Mouse (Mus musculus) 3T3-L1 (cell line): ENCODE results near the gene Exoc7.
"Not testable (repeated sequence)": the region's sequence is repeated elsewhere in the genome, so short reads cannot be mapped to it uniquely, and the experiment has no call there.

Source experiments
- DNase-seq: peaks from one replicate; pipeline ENCODE4 v3.0.0-alpha.2; 2015; ENCODE audit warnings: low read depth, low spot score

The Exoc7 gene

DNA sequence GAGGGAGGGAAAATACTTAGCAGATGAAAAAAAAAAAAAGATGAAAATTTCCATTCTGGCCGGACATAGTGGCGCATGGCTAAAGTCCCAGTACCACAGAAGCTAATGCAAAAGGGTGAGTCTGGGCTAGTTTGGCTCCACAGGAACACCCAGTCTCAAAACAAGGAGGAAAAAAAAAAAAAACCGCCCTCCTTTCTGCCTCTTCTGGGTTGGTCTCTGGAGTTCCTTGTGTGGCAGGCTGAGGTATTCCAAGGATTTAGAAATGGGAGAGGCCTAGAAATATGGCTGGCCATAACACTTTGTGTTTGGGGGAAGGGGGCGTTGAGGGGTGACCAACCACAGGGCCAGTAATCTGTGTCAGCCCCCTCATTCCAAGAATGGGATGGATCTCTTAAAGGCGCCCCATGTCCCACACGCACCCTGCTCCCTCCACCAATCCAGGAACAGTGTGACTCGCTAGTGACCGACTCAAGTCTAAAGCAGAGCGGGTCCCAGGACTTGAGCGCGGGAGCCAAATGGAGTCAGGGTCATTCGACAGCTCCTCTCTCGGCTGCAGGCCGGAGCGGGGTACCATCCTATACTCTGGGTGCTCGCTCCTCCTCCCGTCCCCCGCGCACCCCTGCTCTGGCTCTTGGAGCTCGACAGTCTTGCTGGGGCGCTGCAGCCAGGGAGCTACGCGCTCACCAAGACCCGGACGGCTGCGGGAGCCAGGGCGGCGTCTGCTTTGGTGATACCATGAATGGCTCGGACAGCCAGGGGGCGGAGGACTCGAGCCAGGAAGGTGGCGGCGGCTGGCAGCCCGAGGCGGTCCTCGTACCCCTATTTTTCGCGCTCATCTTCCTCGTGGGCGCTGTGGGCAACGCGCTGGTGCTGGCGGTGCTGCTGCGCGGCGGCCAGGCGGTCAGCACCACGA lies 26.0 kb downstream of the Exoc7 start, which contains the start of gene Galr2:
TSS of gene Galr2 (plus strand) at position 189 of the 913 bp plus-strand sequence.
- DNase-seq: no peak

DNA sequence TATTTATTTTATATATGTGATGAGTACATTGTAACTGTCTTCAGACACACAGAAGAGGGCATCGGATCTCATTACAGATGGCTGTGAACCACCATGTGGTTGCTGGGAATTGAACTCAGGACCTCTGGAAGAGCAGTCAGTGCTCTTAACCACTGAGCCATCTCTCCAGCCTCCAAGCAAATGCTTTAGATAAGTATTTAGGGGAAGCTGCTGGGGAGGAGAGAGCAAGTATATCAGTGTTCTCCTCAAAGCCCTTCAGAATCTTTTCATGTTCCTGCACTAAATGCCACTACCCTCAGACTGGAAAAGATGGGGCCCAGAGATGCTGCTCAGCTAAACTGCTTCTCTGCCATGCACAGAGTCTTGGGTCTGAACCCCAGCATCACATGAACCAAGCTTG lies 29.8 kb downstream of the Exoc7 start:
- not testable (repeated sequence) for DNase-seq

DNA sequence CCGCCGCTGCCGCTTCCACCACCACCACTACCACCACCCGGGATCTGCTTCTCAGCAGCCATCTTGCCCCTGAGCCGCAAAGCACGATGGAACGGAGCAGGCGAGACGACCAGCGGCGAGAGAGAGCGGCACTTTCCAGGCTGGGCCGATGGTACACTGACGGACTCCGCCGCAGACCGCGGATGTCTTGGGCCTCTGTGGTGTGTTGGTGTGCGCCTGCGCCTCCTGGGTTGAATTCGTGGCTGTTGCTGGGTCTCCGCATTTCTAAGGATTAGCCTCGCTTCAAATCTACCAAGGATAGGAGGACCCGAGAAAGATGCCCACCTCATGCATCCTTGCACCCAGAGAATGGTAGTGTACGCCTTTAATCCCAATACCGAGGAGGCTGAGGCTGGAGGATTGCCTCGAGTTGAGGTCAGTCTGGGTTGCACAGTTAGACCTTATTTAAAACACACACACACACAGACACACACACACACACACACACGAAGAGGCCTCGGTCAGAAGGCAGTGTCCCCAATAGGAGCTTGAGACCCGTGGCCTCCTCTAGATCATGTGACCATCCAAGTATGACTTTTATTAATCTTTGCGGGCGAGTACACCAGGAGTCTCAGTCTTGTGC lies 32.9 kb downstream of the Exoc7 start, which contains the start of gene Srp68:
TSS of gene Srp68 (minus strand) at position 173 of the 622 bp plus-strand sequence.
- DNase-seq: peak; percentile 93

DNA sequence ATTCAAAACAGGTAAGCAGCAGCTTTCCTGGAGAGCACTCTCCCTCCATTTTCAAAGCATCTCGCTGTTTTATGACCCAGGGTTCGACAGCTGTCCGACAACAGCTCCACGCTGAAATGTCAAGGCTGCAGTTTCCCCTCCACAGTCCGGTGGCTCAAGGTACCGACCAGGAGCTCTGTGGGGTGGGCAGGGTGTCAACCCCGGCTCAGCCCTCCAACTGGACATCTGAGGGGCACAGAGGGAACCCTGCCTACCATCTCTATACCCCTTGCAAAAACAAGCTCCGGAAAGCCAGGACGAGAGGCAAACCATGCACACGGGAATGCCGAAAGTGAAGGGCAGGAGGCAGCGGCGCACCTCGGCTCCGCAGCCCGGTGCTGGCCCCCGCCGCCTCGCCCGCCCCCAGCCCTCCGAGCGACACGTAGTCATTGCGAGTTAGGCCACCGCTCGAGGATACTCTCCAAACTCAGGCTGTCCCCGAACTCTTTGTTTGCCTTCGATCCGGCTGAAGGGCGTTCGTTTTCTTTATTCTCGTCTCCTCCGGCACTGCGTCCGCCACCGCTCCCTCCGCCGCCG lies 33.5 kb downstream of the Exoc7 start:
- peak; percentile 18 for DNase-seq

GRCm38 (mm10) chr11:116272589-116273468 lies 34.2 kb downstream of the Exoc7 start:
- DNase-seq: peak; percentile 48

- DNase-seq: no peak
Measured at GRCm38 (mm10) chr11:116269560-116269959, 37.5 kb downstream of the Exoc7 start.

DNA sequence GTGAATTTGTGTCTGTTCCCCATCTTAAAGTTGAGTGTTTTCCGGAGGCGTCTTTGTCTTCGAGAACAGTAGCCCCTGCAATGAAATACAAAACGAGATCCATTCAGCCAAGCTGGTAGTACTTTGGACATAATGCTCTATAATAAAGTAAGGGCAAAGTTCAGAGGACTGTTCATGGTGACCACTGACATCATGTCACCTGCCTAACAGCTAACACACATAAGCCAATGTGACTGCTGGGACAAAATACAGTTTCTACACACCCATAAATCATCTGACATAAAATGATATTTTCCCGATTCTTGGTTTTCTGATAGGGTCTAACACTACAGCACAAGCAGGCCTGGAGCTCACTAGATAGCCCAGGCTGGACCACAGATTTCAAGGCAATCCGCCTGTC lies 38.7 kb downstream of the Exoc7 start:
- DNase-seq: no peak

- peak; percentile 40 for DNase-seq
Measured at GRCm38 (mm10) chr11:116267637-116268036, 39.4 kb downstream of the Exoc7 start.

GRCm38 (mm10) chr11:116265850-116266249 lies 41.2 kb downstream of the Exoc7 start:
- DNase-seq: no peak

GRCm38 (mm10) chr11:116265352-116265751 lies 41.7 kb downstream of the Exoc7 start:
- no peak for DNase-seq

DNA sequence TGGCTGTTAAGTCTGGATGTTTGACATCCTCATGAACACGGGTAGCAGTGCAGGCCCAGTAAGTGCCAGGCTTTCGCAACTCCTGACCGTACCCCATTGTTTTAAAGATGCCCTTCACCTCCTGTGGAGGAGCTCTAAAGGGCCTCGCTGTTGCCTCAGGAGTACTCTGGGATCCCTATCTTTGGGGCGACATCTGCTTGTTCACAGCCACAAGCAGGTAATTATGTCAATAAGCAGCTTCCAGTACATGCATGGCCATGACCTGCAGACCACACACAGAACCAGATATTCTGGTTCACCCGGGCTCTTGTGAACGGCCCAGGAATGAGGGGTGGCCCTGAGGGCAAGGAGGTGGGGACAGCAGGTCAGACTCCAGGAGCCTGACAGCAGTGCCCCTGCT lies 46.8 kb downstream of the Exoc7 start:
- no peak for DNase-seq

DNA sequence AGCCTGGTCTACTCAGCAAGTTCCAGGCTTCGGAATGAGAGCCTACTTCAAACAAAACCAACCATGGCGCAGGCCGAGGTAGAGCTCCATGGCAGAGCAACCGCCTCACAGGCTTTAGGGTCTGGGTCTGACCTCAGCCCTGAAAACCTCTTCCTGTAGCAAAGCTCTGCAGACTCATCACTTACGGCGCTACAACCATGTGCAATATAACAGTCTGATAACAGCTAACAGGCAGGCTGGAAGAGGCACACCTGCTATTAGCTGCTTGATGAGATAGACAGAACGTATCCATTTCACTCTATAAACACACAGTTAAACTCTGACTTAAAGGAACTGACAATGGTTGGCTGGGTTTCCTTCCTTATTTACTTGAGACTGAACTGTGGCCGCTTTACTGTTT lies 47.6 kb downstream of the Exoc7 start:
- DNase-seq: no peak

GRCm38 (mm10) chr11:116255982-116256675 lies 50.9 kb downstream of the Exoc7 start:
- DNase-seq: peak; percentile 82

DNA sequence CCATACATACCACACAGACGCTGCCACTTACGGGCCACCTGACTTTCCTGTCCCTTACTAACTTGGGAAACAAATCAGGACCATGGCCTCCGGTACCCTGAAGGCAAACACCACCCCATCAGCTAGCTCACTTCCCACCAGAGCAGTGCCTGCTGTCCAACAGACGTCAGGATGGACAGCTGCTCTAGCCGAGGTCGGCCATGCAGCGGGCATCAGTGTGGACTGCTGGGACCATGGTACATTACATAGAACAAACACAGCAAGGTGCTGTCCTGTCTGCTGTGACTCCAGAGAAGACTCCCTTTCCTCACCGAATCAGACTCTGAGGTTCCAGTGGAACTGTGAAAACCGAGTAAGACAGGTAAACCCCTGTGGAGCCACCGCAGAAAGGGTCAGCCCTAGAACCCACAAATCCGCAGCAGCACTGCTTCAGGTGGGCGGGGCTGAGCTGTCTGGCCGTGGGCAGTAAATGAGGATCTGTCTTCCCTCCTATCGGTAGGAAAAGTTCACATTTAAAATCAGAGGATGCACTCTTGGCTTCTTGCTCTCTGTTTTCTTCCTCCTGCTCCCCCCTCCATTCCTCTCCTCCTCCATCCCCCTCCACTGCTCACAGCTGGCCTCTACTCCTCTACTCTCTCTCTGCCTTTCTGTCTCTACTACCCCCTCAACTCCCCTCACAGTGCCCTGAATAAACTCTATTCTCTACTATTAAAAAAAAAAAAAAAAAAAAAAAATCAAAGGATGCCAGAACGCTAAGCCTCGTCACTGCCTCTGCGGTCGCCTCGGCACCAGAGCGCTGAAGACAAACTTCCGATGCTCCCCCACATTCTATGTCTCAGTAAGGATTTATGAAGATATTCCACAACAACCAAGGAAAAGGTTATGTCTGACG lies 51.7 kb downstream of the Exoc7 start:
- DNase-seq: no peak

DNA sequence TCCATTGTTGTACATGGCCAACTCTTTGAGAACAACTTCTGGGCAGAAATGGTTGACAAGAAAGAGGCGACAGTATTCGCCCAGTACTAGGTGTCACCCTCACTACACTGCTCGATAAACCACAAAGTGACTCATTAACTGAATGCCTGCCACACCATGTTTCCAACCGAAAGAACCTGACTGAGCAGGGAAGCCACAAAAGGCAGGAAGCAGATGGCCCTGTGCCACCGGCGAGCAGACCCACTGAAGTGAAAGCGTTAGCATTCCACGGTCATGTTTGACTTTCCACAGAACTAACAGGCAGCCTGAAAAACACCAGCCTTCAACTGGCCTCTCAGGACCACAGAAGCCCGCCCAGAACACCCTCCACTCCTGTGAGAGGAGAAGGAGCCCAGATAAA lies 52.4 kb downstream of the Exoc7 start:
- DNase-seq: peak; percentile 76

DNA sequence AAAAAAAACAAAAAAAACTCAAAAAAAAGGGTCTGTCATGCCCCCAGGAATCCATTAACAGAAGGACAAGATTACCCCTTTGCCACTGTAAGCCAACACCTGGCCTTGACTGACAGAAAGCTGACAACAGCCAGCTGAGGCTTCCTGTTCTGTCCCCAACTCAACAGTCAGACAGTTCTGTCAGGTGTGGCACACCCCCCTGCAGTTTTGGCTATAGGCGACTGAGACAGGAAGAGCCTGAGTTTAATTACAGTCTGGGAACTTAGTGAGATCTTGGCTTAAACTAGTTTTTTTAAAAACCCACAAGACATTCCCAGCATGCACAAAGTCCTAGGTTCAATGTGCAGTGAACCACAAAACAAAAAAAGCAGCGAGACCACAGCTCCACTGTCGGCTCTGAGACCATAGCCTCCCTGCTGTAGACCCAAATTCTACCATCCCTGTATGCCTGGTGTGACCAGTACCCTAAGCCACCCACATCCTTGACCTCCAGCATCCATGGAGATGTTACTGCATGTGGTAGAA lies 53.9 kb downstream of the Exoc7 start:
- DNase-seq: no peak

GRCm38 (mm10) chr11:116250898-116251297 lies 56.1 kb downstream of the Exoc7 start:
- DNase-seq: no peak

GRCm38 (mm10) chr11:116247502-116248222 lies 59.4 kb downstream of the Exoc7 start:
- DNase-seq: no peak

DNA sequence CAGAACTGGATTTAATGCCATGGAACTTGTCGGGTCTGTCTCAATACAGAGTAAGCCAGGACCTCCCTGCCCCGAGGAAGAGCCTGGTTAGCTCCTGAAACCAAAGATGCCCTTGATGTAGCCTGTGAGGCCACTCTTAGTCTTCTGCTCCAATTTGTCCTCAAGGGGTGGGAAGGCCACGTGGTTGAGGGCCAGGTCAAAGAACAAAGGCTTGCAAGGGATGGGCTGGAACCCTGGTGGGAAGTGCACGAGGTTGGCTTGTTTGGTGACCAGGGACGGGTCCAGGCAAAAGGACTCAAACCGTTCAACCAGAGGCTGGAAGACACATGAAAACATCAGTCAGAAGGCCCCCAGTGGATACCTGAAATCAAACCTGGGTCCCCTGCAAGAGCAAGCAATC lies 61.4 kb downstream of the Exoc7 start:
- no peak for DNase-seq
